ENCODE assay signal across 8 mouse cellular contexts in the genomic region with DNA sequence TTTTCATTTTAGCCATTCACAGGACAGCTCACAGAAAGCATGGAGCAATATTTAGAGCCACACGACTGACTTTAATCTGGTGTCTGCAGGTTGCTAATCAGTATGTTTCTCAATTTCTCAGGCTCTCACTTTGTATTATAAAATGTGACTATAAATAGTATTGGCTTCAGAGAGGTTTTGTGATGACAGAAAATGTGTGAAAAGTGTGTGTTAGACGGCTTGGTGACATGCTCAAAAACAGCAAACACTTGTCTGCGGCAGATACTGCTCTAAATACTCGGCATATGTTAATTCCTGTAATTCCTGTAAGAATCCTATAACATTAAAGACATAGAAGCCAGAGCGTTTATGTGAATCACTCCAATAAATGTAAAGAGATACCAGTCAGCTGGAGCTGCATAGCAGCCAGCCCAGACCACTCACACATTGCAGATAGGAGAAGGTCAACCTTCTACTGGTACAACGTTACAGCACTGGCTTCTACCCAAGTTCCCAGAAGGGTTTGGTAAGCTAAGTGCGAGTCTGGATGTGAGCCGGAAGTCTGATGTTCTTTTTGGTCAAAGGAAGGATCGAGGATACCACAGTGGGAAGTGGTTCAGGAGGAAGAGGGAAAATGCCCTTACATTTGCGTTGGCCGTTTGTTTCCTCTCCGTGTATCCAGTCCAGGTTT. TPM values are rescaled to one million over a fixed set of nuclear protein-coding genes. Genes with fewer than 3 reads are reported as not detected.
DNase-seq lines count a peak whose midpoint lies in the region; ATAC-seq and TF ChIP-seq lines count a peak whose summit lies in the region.

No protein-coding gene starts in this region.

- no peak for TF ChIP-seq CTCF in kidney, adult 2 months (conservative IDR thresholded peaks at IDR 0.05; ENCODE audit: insufficient read depth, insufficient read length, low read depth, low read length)
- no peak for TF ChIP-seq CTCF in stomach, postnatal 0 days (IDR thresholded peaks at IDR 0.05; ENCODE audit: low read depth)

- no peak for ATAC-seq in kidney, embryonic 14.5 days (ENCODE audit: low FRiP score, low TSS enrichment)
- ATAC-seq in intestine, embryonic 15.5 days: no peak
- no peak for ATAC-seq in stomach, postnatal 0 days (ENCODE audit: low FRiP score, low TSS enrichment)
- no peak for ATAC-seq in activated CD4-positive, CD25-positive, alpha-beta regulatory T cell, adult 4 months

- no peak for TF ChIP-seq EP300 in stomach, postnatal 0 days (optimal IDR thresholded peaks at IDR 0.05)

- no peak overlapping the region for H3K9ac ChIP-seq in kidney, embryonic 14.5 days (ENCODE audit: low read depth, low read length)
- H3K9ac ChIP-seq in intestine, embryonic 15.5 days: no peak overlapping the region
- no peak overlapping the region for H3K9ac ChIP-seq in stomach, postnatal 0 days (ENCODE audit: low read length)

- no peak overlapping the region for H3K4me3 ChIP-seq in kidney, embryonic 14.5 days (ENCODE audit: low read length)
- no peak overlapping the region for H3K4me3 ChIP-seq in kidney, adult 2 months (ENCODE audit: insufficient read depth, low read depth, low read length)
- no peak overlapping the region for H3K4me3 ChIP-seq in intestine, embryonic 15.5 days (replicated peaks)
- H3K4me3 ChIP-seq in stomach, postnatal 0 days (ENCODE audit: low read depth, low read length): no peak overlapping the region

- DNase-seq in kidney, adult 2 months: no peak
- DNase-seq in thymus, postnatal 14 days: peak; percentile 5
- no peak for DNase-seq in thymus, postnatal 0 days (ENCODE audit: low spot score)
- DNase-seq in stomach, postnatal 0 days (ENCODE audit: low spot score): no peak
- DNase-seq in thymus, postnatal 36 days: no peak

- H3K4me2 ChIP-seq in kidney, embryonic 14.5 days (replicated peaks; ENCODE audit: low read depth, low read length): no peak overlapping the region
- peak overlapping the region; percentile 64; the same call in 1 of the 2 replicates for H3K4me2 ChIP-seq in intestine, embryonic 15.5 days (replicated peaks)
- peak overlapping the region; percentile 1 for H3K4me2 ChIP-seq in stomach, postnatal 0 days (replicated peaks; ENCODE audit: low read depth)

- WGBS in kidney, embryonic 14.5 days: 60% methylated on average over 12 of the region's 12 CpGs
- WGBS in kidney, adult 2 months: 63% methylated on average over 12 of the region's 12 CpGs
- 49% methylated on average over 12 of the region's 12 CpGs for WGBS in intestine, embryonic 15.5 days
- WGBS in stomach, postnatal 0 days: 51% methylated on average over 12 of the region's 12 CpGs

- H3K9me3 ChIP-seq in kidney, embryonic 14.5 days (ENCODE audit: control insufficient read depth, low read length): no peaks in the 10 kb centered on the region
- no peaks in the 10 kb centered on the region for H3K9me3 ChIP-seq in intestine, embryonic 15.5 days
- no peaks in the 10 kb centered on the region for H3K9me3 ChIP-seq in stomach, postnatal 0 days (ENCODE audit: control insufficient read depth, low read length)

- H3K4me1 ChIP-seq in kidney, embryonic 14.5 days (ENCODE audit: control insufficient read depth, insufficient read depth, low read length): peaks cover 20% of the 10 kb centered on the region; the same call in 1 of the 2 replicates
- H3K4me1 ChIP-seq in kidney, adult 2 months (ENCODE audit: control insufficient read depth, insufficient read depth, low read length): 0 out of 2 replicates have a peak, but pooled peaks cover 3% of the 10 kb centered on the region
- peaks cover 23% of the 10 kb centered on the region; the same call in 1 of the 2 replicates for H3K4me1 ChIP-seq in intestine, embryonic 15.5 days (replicated peaks)
- H3K4me1 ChIP-seq in stomach, postnatal 0 days (replicated peaks; ENCODE audit: control insufficient read depth, insufficient read depth): no peaks in the 10 kb centered on the region

- no peaks in the 10 kb centered on the region for H3K36me3 ChIP-seq in kidney, embryonic 14.5 days (ENCODE audit: control insufficient read depth, insufficient read depth, low read length)
- no peaks in the 10 kb centered on the region for H3K36me3 ChIP-seq in kidney, adult 2 months (ENCODE audit: control insufficient read depth, insufficient read depth, low read length)
- H3K36me3 ChIP-seq in intestine, embryonic 15.5 days: no peaks in the 10 kb centered on the region
- H3K36me3 ChIP-seq in stomach, postnatal 0 days (ENCODE audit: control insufficient read depth, insufficient read depth, low read length): no peaks in the 10 kb centered on the region

- H3K27ac ChIP-seq in kidney, embryonic 14.5 days (ENCODE audit: low read depth, low read length): 0 out of 2 replicates have a peak overlapping the region, but pooled peaks have one; percentile 4
- H3K27ac ChIP-seq in kidney, adult 2 months (ENCODE audit: insufficient read depth, low read depth, low read length): no peak overlapping the region
- peak overlapping the region; percentile 34; the same call in 1 of the 2 replicates for H3K27ac ChIP-seq in intestine, embryonic 15.5 days
- H3K27ac ChIP-seq in stomach, postnatal 0 days (replicated peaks): no peak overlapping the region

- no peak for TF ChIP-seq POLR2A in kidney, adult 2 months (IDR thresholded peaks at IDR 0.05; ENCODE audit: low read depth, low read length)

- no peaks in the 10 kb centered on the region for H3K27me3 ChIP-seq in kidney, embryonic 14.5 days (ENCODE audit: control insufficient read depth, insufficient read depth, low read length)
- H3K27me3 ChIP-seq in kidney, adult 2 months (replicated peaks; ENCODE audit: control insufficient read depth, insufficient read depth, low read length): no peaks in the 10 kb centered on the region
- no peaks in the 10 kb centered on the region for H3K27me3 ChIP-seq in intestine, embryonic 15.5 days (replicated peaks)
- H3K27me3 ChIP-seq in stomach, postnatal 0 days (ENCODE audit: control insufficient read depth, insufficient read depth, low read length): no peaks in the 10 kb centered on the region

RNA-seq across cellular contexts. Expression of a gene that starts 1.2 kb away (rescaled TPM):
- polyA plus RNA-seq in kidney, embryonic 14.5 days (2014; fragmentation: Nextera tagmentation; extraction: Ambion mirVana): 6.5 and 7.5 TPM in 2 replicates
- 2.4 and 3.4 TPM in 2 replicates for polyA plus RNA-seq in kidney, adult 2 months (2012; rRNA removed)
- 13.7 and 22.1 TPM in 2 replicates for polyA plus RNA-seq in thymus, postnatal 0 days (2015; fragmentation: Nextera tagmentation; extraction: Ambion mirVana)
- polyA plus RNA-seq in intestine, embryonic 15.5 days (2015; fragmentation: Nextera tagmentation; extraction: Ambion mirVana): 22.9 and 24.5 TPM in 2 replicates
- polyA plus RNA-seq in stomach, postnatal 0 days (2015; fragmentation: Nextera tagmentation; extraction: Ambion mirVana): 11.8 TPM in 2 replicates
- 10 to 100 TPM; 38.6 to 49.7 TPM for polyA plus RNA-seq in activated CD4-positive, CD25-positive, alpha-beta regulatory T cell, adult 4 months (2017; shearing (Covaris generic))

RNA-seq across cellular contexts. Expression of a gene that starts 7.8 kb away (rescaled TPM):
- 1.5 and 2.7 TPM in 2 replicates for polyA plus RNA-seq in kidney, embryonic 14.5 days (2014; fragmentation: Nextera tagmentation; extraction: Ambion mirVana)
- 0.45 and 0.61 TPM in 2 replicates for polyA plus RNA-seq in kidney, adult 2 months (2012; rRNA removed)
- polyA plus RNA-seq in thymus, postnatal 0 days (2015; fragmentation: Nextera tagmentation; extraction: Ambion mirVana): 4.1 and 4.3 TPM in 2 replicates
- 4.8 and 5.1 TPM in 2 replicates for polyA plus RNA-seq in intestine, embryonic 15.5 days (2015; fragmentation: Nextera tagmentation; extraction: Ambion mirVana)
- 2.3 and 2.7 TPM in 2 replicates for polyA plus RNA-seq in stomach, postnatal 0 days (2015; fragmentation: Nextera tagmentation; extraction: Ambion mirVana)
- polyA plus RNA-seq in activated CD4-positive, CD25-positive, alpha-beta regulatory T cell, adult 4 months (2017; shearing (Covaris generic)): 10 to 100 TPM in 1 of 2 experiments, 1 to 10 TPM in 1; 5.6 to 27.5 TPM

Comparison
In these comparisons a context has a peak if more than half of its experiments do, and no peak if none do; other contexts are left out.
1. H3K27ac ChIP-seq: peak in kidney, embryonic 14.5 days (single experiment) and intestine, embryonic 15.5 days (single experiment); none in kidney, adult 2 months (single experiment) and stomach, postnatal 0 days (single experiment).